Mouse (Mus musculus): ENCODE data around the gene Eftud2. TPM values are rescaled to one million over a fixed set of nuclear protein-coding genes. Genes with fewer than 3 reads are reported as not detected.

The Eftud2 gene
- total RNA-seq, 2 experiments from 2014 or later: 34.1 to 42.6 TPM

GRCm38 (mm10) chr11:102881314-102882198, 771 bp upstream of the Eftud2 start:
- DNase-seq: no peak

GRCm38 (mm10) chr11:102879558-102879957, 1.2 kb downstream of the Eftud2 start:
- no peak for DNase-seq

- no peak for DNase-seq
Observed at GRCm38 (mm10) chr11:102874801-102875334, 5.9 kb downstream of the Eftud2 start.

- DNase-seq: peak; percentile 50 to 86
Observed at GRCm38 (mm10) chr11:102864272-102864671, 16.5 kb downstream of the Eftud2 start.

GRCm38 (mm10) chr11:102859933-102860332, 20.9 kb downstream of the Eftud2 start:
- DNase-seq: no peak

GRCm38 (mm10) chr11:102858951-102859350, 21.8 kb downstream of the Eftud2 start:
- DNase-seq: no peak

GRCm38 (mm10) chr11:102855941-102856340, 24.8 kb downstream of the Eftud2 start:
- no peak for DNase-seq

GRCm38 (mm10) chr11:102853760-102854159, 27.0 kb downstream of the Eftud2 start:
- DNase-seq: no peak

GRCm38 (mm10) chr11:102851883-102852282, 28.9 kb downstream of the Eftud2 start:
- peak; percentile 58 to 89 for DNase-seq

GRCm38 (mm10) chr11:102845926-102846325, 34.9 kb downstream of the Eftud2 start:
- no peak for DNase-seq

- DNase-seq: no peak
Observed at GRCm38 (mm10) chr11:102838616-102839150, 42.1 kb downstream of the Eftud2 start.

GRCm38 (mm10) chr11:102838126-102838525, 42.7 kb downstream of the Eftud2 start:
- peak; percentile 36 to 74 for DNase-seq

GRCm38 (mm10) chr11:102837385-102837784, 43.4 kb downstream of the Eftud2 start:
- no peak for DNase-seq

GRCm38 (mm10) chr11:102836146-102836545, 44.6 kb downstream of the Eftud2 start:
- DNase-seq: peak; percentile 40 to 70

- no peak for DNase-seq
Observed at GRCm38 (mm10) chr11:102835549-102835948, 45.2 kb downstream of the Eftud2 start, which contains the start of gene Higd1b. Gene Higd1b (plus strand): TSS chr11:102835849.

GRCm38 (mm10) chr11:102834219-102834618, 46.6 kb downstream of the Eftud2 start:
- DNase-seq: peak; percentile 35 to 62

GRCm38 (mm10) chr11:102832700-102833297, 48.0 kb downstream of the Eftud2 start:
- DNase-seq: no peak

- DNase-seq: no peak
Observed at GRCm38 (mm10) chr11:102830276-102830675, 50.5 kb downstream of the Eftud2 start.

GRCm38 (mm10) chr11:102827097-102827496, 53.7 kb downstream of the Eftud2 start:
- peak in 1 of 2 experiments; percentile 25 for DNase-seq

- DNase-seq: no peak
Observed at GRCm38 (mm10) chr11:102826476-102826875, 54.3 kb downstream of the Eftud2 start.

- no peak for DNase-seq
Observed at GRCm38 (mm10) chr11:102821231-102821630, 59.6 kb downstream of the Eftud2 start.

GRCm38 (mm10) chr11:102820432-102820831, 60.4 kb downstream of the Eftud2 start:
- DNase-seq: no peak
